8 mouse cellular contexts compared by ENCODE assay signal in genomic region chr12:16587767-16588166, GRCm38 (mm10). TPM values are rescaled to one million over a fixed set of nuclear protein-coding genes. Genes with fewer than 3 reads are reported as not detected.
DNase-seq lines count a peak whose midpoint lies in the region; ATAC-seq lines count a peak whose summit lies in the region.
"Had no signal": no experiment of that assay in that cellular context is flagged by ENCODE, and none has a peak within 500 bp of the region (broad histone marks: within the 10 kb centered on the region; RNA-seq: fewer than 3 reads in every experiment).

No protein-coding gene starts in this region.

- no peaks in the 10 kb centered on the region for H3K36me3 ChIP-seq in neural tube, embryonic 11.5 days (ENCODE audit: control insufficient read depth, insufficient read depth, low read length)
- no peaks in the 10 kb centered on the region for H3K36me3 ChIP-seq in forebrain, embryonic 14.5 days (ENCODE audit: control insufficient read depth, insufficient read depth, low read length)
- H3K36me3 ChIP-seq in liver, embryonic 13.5 days: no peaks in the 10 kb centered on the region

- no peak overlapping the region for H3K27ac ChIP-seq in neural tube, embryonic 11.5 days (ENCODE audit: low read depth, low read length)
- H3K27ac ChIP-seq in forebrain, embryonic 14.5 days (ENCODE audit: low read depth, low read length): no peak overlapping the region
- peak overlapping the region; percentile 88 for H3K27ac ChIP-seq in liver, embryonic 13.5 days

- no peak for DNase-seq in neural tube, embryonic 11.5 days (ENCODE audit: low spot score)
- DNase-seq in neural tube, embryonic 10.5 days (ENCODE audit: extremely low spot score, low spot score): no peak
- DNase-seq in forebrain, embryonic 14.5 days (ENCODE audit: low spot score): no peak
- no peak for DNase-seq in liver, embryonic 13.5 days
- no peak for DNase-seq in left cerebral cortex, postnatal 25 days (ENCODE audit: low spot score in 2 of 2)
- no peak for DNase-seq in c-Kit-positive CD71-positive TER-119-positive erythroid progenitor cells, embryonic 14.5 days (ENCODE audit: low spot score)
- DNase-seq in gastrocnemius, postnatal 10 days: no peak
- DNase-seq: heart, postnatal 10 days had no signal

- no peak overlapping the region for H3K9ac ChIP-seq in neural tube, embryonic 11.5 days (ENCODE audit: low read length)
- peak overlapping the region; percentile 84; the same call in 1 of the 2 replicates for H3K9ac ChIP-seq in forebrain, embryonic 14.5 days (ENCODE audit: low read length)
- H3K9ac ChIP-seq in liver, embryonic 13.5 days: peak overlapping the region; percentile 80; the same call in 1 of the 2 replicates

- H3K4me1 ChIP-seq in neural tube, embryonic 11.5 days (ENCODE audit: control insufficient read depth, insufficient read depth, low read length): peaks cover 14% of the 10 kb centered on the region; the same call in 1 of the 2 replicates
- peaks cover 29% of the 10 kb centered on the region for H3K4me1 ChIP-seq in forebrain, embryonic 14.5 days (ENCODE audit: control insufficient read depth, insufficient read depth, low read length)
- peaks cover 94% of the 10 kb centered on the region for H3K4me1 ChIP-seq in liver, embryonic 13.5 days (replicated peaks)

- H3K4me2 ChIP-seq in neural tube, embryonic 11.5 days (ENCODE audit: low read depth): peak overlapping the region; percentile 82
- H3K4me2 ChIP-seq in forebrain, embryonic 14.5 days (ENCODE audit: low read length): peak overlapping the region; percentile 67
- H3K4me2 ChIP-seq in liver, embryonic 13.5 days: peak overlapping the region; percentile 96

- WGBS in neural tube, embryonic 11.5 days: 84% methylated on average over 5 of the region's 5 CpGs
- WGBS in forebrain, embryonic 14.5 days: 81% methylated on average over 5 of the region's 5 CpGs
- 71% methylated on average over 5 of the region's 5 CpGs for WGBS in liver, embryonic 13.5 days (ENCODE audit: insufficient replicate concordance)

- H3K4me3 ChIP-seq in neural tube, embryonic 11.5 days (ENCODE audit: low read depth, low read length): no peak overlapping the region
- H3K4me3 ChIP-seq in forebrain, embryonic 14.5 days (ENCODE audit: low read depth, low read length): 0 out of 2 replicates have a peak overlapping the region, but pooled peaks have one; percentile 69
- peak overlapping the region; percentile 76 for H3K4me3 ChIP-seq in liver, embryonic 13.5 days (replicated peaks)

- H3K27me3 ChIP-seq in neural tube, embryonic 11.5 days (ENCODE audit: control insufficient read depth, insufficient read depth, low read length): no peaks in the 10 kb centered on the region
- no peaks in the 10 kb centered on the region for H3K27me3 ChIP-seq in forebrain, embryonic 14.5 days (replicated peaks; ENCODE audit: control insufficient read depth, insufficient read depth, low read length)
- 0 out of 2 replicates have a peak, but pooled peaks cover 4% of the 10 kb centered on the region for H3K27me3 ChIP-seq in liver, embryonic 13.5 days

- H3K9me3 ChIP-seq in neural tube, embryonic 11.5 days (ENCODE audit: control insufficient read depth, low read length): no peaks in the 10 kb centered on the region
- no peaks in the 10 kb centered on the region for H3K9me3 ChIP-seq in forebrain, embryonic 14.5 days (replicated peaks; ENCODE audit: control insufficient read depth, low read length)
- no peaks in the 10 kb centered on the region for H3K9me3 ChIP-seq in liver, embryonic 13.5 days (replicated peaks)

- intact Hi-C loops in left cerebral cortex, postnatal 25 days (cut with DNase I): no loop called here

- no peak for ATAC-seq in neural tube, embryonic 11.5 days (ENCODE audit: insufficient read depth, low FRiP score, low TSS enrichment)
- ATAC-seq in forebrain, embryonic 14.5 days: no peak
- no peak for ATAC-seq in liver, embryonic 13.5 days (ENCODE audit: low read depth)

RNA-seq across cellular contexts. Expression of gene Lpin1, which starts 23.0 kb away (rescaled TPM):
- 10.8 and 12.0 TPM in 2 replicates for polyA plus RNA-seq in neural tube, embryonic 11.5 days (2014; fragmentation: Nextera tagmentation; extraction: Ambion mirVana)
- 11.6 and 15.1 TPM in 2 replicates for polyA plus RNA-seq in forebrain, embryonic 14.5 days (2014; fragmentation: Nextera tagmentation; extraction: Ambion mirVana)
- 5.3 and 6.8 TPM in 2 replicates for polyA plus RNA-seq in liver, embryonic 13.5 days (2015; fragmentation: Nextera tagmentation; extraction: Ambion mirVana)
- 10 to 100 TPM; 18.1 to 18.3 TPM for total RNA-seq in left cerebral cortex, postnatal 25 days (2021)
- total RNA-seq in gastrocnemius, postnatal 10 days (2021): 10 to 100 TPM; 29.6 to 48.0 TPM
